In genomic region chr12:4694534-4694933, GRCm38 (mm10) we compare ENCODE assay signal across 17 mouse cellular contexts. TPM values are rescaled to one million over a fixed set of nuclear protein-coding genes. Genes with fewer than 3 reads are reported as not detected.
"Had no signal": no experiment of that assay in that cellular context is flagged by ENCODE, and none has a peak within 500 bp of the region (broad histone marks: within the 10 kb centered on the region; RNA-seq: fewer than 3 reads in every experiment).

No protein-coding gene starts in this region.

- H3K4me1 ChIP-seq: neural tube, embryonic 13.5 days; neural tube, embryonic 15.5 days; stomach, embryonic 15.5 days had no signal

- H3K9ac ChIP-seq: neural tube, embryonic 13.5 days; neural tube, embryonic 15.5 days; stomach, embryonic 15.5 days had no signal

- H3K4me3 ChIP-seq: neural tube, embryonic 13.5 days; neural tube, embryonic 15.5 days; stomach, embryonic 15.5 days had no signal

- H3K9me3 ChIP-seq: neural tube, embryonic 13.5 days; neural tube, embryonic 15.5 days; stomach, embryonic 15.5 days had no signal

- H3K27me3 ChIP-seq: neural tube, embryonic 13.5 days; neural tube, embryonic 15.5 days; stomach, embryonic 15.5 days had no signal

- H3K36me3 ChIP-seq: stomach, embryonic 15.5 days had no signal

- H3K27ac ChIP-seq: neural tube, embryonic 13.5 days; neural tube, embryonic 15.5 days; stomach, embryonic 15.5 days; stomach, postnatal 0 days had no signal

- DNase-seq: retina, postnatal 1 day; right cerebral cortex, adult 18-20 months; right cerebral cortex, postnatal 14 days; right cerebral cortex, postnatal 25 days; right cerebral cortex, postnatal 4 days; spleen, adult 18-20 months; thymus, adult 18-20 months; thymus, adult 2 months; thymus, postnatal 14 days; thymus, postnatal 25 days; thymus, postnatal 36 days; thymus, postnatal 4 days had no signal

RNA-seq across cellular contexts. Expression of gene Fam228a, which starts 43.7 kb away (rescaled TPM):
- polyA plus RNA-seq: small intestine, adult 2 months had no signal
